Mouse (Mus musculus) kidney, embryonic 16.5 days (tissue): ENCODE data around the gene Lrrc4c. TPM values are rescaled to one million over a fixed set of nuclear protein-coding genes. Genes with fewer than 3 reads are reported as not detected.

ENCODE experiments used
- ATAC-seq: fragments of 200-750 bp; cut with Nextera tagmentation; 2 replicates; pipeline ENCODE4 v1.8.0; 2017; ENCODE audit warnings: moderate TSS enrichment; ENCODE audit not compliant: low FRiP score, low TSS enrichment
- H3K27ac ChIP-seq: fragments of 300-500 bp; sonication (generic); 2 replicates; pipeline ENCODE4 v1.5.1; 2014; ENCODE audit warnings: low read length
- H3K27me3 ChIP-seq: fragments of 300-500 bp; sonication (generic); 2 replicates; pipeline ENCODE4 v1.6.1; 2014; ENCODE audit warnings: low read length, control low read depth, mixed read lengths; ENCODE audit not compliant: insufficient read depth
- H3K36me3 ChIP-seq: fragments of 300-500 bp; sonication (generic); 2 replicates; pipeline ENCODE4 v1.6.1; 2014; ENCODE audit warnings: low read length, control low read depth, mixed read lengths; ENCODE audit not compliant: insufficient read depth
- H3K4me1 ChIP-seq: fragments of 300-500 bp; sonication (generic); 2 replicates; pipeline ENCODE4 v1.6.1; 2014; ENCODE audit warnings: low read length, control low read depth, mixed read lengths; ENCODE audit not compliant: insufficient read depth
- H3K4me2 ChIP-seq: fragments of 300-500 bp; sonication (generic); replicated peaks from 2 replicates; pipeline ENCODE4 v1.6.1; 2014; ENCODE audit warnings: low read depth, low read length
- H3K4me3 ChIP-seq: fragments of 300-500 bp; sonication (generic); 2 replicates; pipeline ENCODE4 v1.5.1; 2014; ENCODE audit warnings: mild to moderate bottlenecking, low read length
- H3K9ac ChIP-seq: fragments of 300-500 bp; sonication (generic); replicated peaks from 2 replicates; pipeline ENCODE4 v1.6.1; 2014; ENCODE audit warnings: low read length
- H3K9me3 ChIP-seq: fragments of 300-500 bp; sonication (generic); 2 replicates; pipeline ENCODE4 v1.6.1; 2016; ENCODE audit warnings: low read length, control low read depth
- WGBS: fragments of 180-500 bp; shearing (Covaris S2); extraction: QIAGEN DNeasy Blood & Tissue Kit; methylation state at CpG from one replicate; pipeline ENCODE4 v1.1.7; 2014; 5-methylcytosine and 5-hydroxymethylcytosine counted together
- polyA plus RNA-seq: library from polyadenylated mRNA; unstranded; fragments of >200 nt; fragmentation: Nextera tagmentation; extraction: Ambion mirVana; gene quantifications from 2 replicates; pipeline ENCODE4 v1.2.1, GENCODE M21; 2015

Lrrc4c gene
- polyA plus RNA-seq, 1 experiment from 2014 or later = 0.69 TPM

GRCm38 (mm10) chr2:97018319-97018718 lies 700.4 kb downstream of the Lrrc4c start:
- H3K4me3 ChIP-seq = no peak overlapping the region
- H3K36me3 ChIP-seq = no peaks in the 10 kb centered on the region
- 69% methylated on average over 3 of the region's 3 CpGs for WGBS
- ATAC-seq = no peak
- H3K9me3 ChIP-seq = no peaks in the 10 kb centered on the region
- no peaks in the 10 kb centered on the region for H3K27me3 ChIP-seq
- no peak overlapping the region for H3K9ac ChIP-seq
- no peak overlapping the region for H3K27ac ChIP-seq
- no peaks in the 10 kb centered on the region for H3K4me1 ChIP-seq
- no peak overlapping the region for H3K4me2 ChIP-seq

- H3K4me1 ChIP-seq = no peaks in the 10 kb centered on the region
- H3K27me3 ChIP-seq = no peaks in the 10 kb centered on the region
- no peak overlapping the region for H3K4me3 ChIP-seq
- H3K9me3 ChIP-seq = no peaks in the 10 kb centered on the region
- no peak for ATAC-seq
- no peaks in the 10 kb centered on the region for H3K36me3 ChIP-seq
- H3K27ac ChIP-seq = no peak overlapping the region
- H3K9ac ChIP-seq = no peak overlapping the region
- H3K4me2 ChIP-seq = no peak overlapping the region
- WGBS = 71% methylated on average over 1 of the region's 1 CpGs
These were observed 709.0 kb downstream of the Lrrc4c start for GRCm38 (mm10) chr2:97026991-97027390.

GRCm38 (mm10) chr2:97027585-97027984 lies 709.6 kb downstream of the Lrrc4c start:
- H3K27me3 ChIP-seq = no peaks in the 10 kb centered on the region
- WGBS = 97% methylated on average over 1 of the region's 1 CpGs
- no peaks in the 10 kb centered on the region for H3K4me1 ChIP-seq
- H3K9ac ChIP-seq = no peak overlapping the region
- H3K27ac ChIP-seq = no peak overlapping the region
- H3K4me3 ChIP-seq = no peak overlapping the region
- no peak overlapping the region for H3K4me2 ChIP-seq
- no peaks in the 10 kb centered on the region for H3K9me3 ChIP-seq
- H3K36me3 ChIP-seq = no peaks in the 10 kb centered on the region
- ATAC-seq = no peak

DNA sequence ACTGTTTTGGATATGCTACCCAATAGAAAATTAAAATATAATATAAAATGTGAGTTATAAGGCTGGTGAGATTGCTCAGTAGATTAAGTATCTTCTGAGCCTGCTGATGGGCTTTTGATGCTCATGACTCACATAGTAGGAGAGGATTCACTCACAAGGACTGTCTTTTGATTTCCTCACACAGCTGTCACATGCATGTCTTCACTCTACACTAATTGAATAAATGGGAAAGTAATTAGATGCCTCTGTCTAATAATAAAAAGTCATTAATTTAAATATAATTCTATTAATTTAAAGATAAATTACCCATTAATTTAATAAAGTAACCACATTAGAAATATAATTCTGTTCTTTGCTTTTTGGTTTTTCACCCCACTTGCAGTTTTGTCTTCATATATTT lies 718.4 kb downstream of the Lrrc4c start:
- no peak for ATAC-seq
- H3K4me2 ChIP-seq = no peak overlapping the region
- no peak overlapping the region for H3K4me3 ChIP-seq
- no peaks in the 10 kb centered on the region for H3K36me3 ChIP-seq
- no peaks in the 10 kb centered on the region for H3K27me3 ChIP-seq
- no peaks in the 10 kb centered on the region for H3K9me3 ChIP-seq
- H3K27ac ChIP-seq = no peak overlapping the region
- no peak overlapping the region for H3K9ac ChIP-seq
- no peaks in the 10 kb centered on the region for H3K4me1 ChIP-seq

GRCm38 (mm10) chr2:97037024-97037814 lies 719.2 kb downstream of the Lrrc4c start:
- WGBS = 90% methylated on average over 5 of the region's 5 CpGs
- H3K4me2 ChIP-seq = no peak overlapping the region
- ATAC-seq = no peak
- no peak overlapping the region for H3K4me3 ChIP-seq
- no peaks in the 10 kb centered on the region for H3K4me1 ChIP-seq
- no peak overlapping the region for H3K9ac ChIP-seq
- H3K36me3 ChIP-seq = no peaks in the 10 kb centered on the region
- no peak overlapping the region for H3K27ac ChIP-seq
- H3K9me3 ChIP-seq = no peaks in the 10 kb centered on the region
- H3K27me3 ChIP-seq = no peaks in the 10 kb centered on the region

- Histone ChIP-seq H3K9ac (no peak overlapping the region), H3K36me3 (no peaks in the 10 kb centered on the region), H3K27me3 (no peaks in the 10 kb centered on the region), H3K4me3 (no peak overlapping the region), H3K27ac (no peak overlapping the region), H3K9me3 (no peaks in the 10 kb centered on the region), H3K4me1 (no peaks in the 10 kb centered on the region), H3K4me2 (no peak overlapping the region)
- no peak for ATAC-seq
- WGBS = 86% methylated on average over 3 of the region's 3 CpGs
These were observed 726.0 kb downstream of the Lrrc4c start for GRCm38 (mm10) chr2:97044016-97044415.

DNA sequence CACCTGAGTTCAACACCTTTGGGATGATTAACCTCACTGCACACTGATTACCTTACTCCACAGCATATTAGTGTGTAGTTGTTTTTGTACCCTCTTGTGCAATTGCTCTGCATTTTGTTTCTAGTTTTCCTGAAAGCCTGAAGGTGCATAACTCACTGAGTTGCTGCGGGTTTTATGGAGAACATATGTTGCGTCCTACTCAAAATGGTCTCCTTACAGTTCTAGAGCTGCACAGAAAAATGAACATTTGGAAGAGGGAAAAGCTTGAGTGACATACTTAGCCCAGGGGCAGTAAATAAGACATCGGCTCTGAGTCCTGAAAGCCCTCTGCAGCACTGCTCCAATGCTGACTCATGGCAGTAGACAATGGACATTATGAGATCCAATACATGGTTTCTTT lies 727.7 kb downstream of the Lrrc4c start:
- Histone ChIP-seq H3K4me1 (no peaks in the 10 kb centered on the region), H3K4me2 (no peak overlapping the region), H3K27ac (no peak overlapping the region), H3K4me3 (no peak overlapping the region), H3K36me3 (no peaks in the 10 kb centered on the region), H3K27me3 (no peaks in the 10 kb centered on the region), H3K9ac (no peak overlapping the region), H3K9me3 (no peaks in the 10 kb centered on the region)
- WGBS = 87% methylated on average over 3 of the region's 3 CpGs
- ATAC-seq = no peak

- no peaks in the 10 kb centered on the region for H3K27me3 ChIP-seq
- no peak overlapping the region for H3K27ac ChIP-seq
- H3K4me3 ChIP-seq = no peak overlapping the region
- no peak overlapping the region for H3K4me2 ChIP-seq
- ATAC-seq = no peak
- H3K9ac ChIP-seq = no peak overlapping the region
- H3K9me3 ChIP-seq = no peaks in the 10 kb centered on the region
- 43% methylated on average over 1 of the region's 1 CpGs for WGBS
- H3K4me1 ChIP-seq = no peaks in the 10 kb centered on the region
- no peaks in the 10 kb centered on the region for H3K36me3 ChIP-seq
These were observed 762.2 kb downstream of the Lrrc4c start for GRCm38 (mm10) chr2:97080156-97080555.

DNA sequence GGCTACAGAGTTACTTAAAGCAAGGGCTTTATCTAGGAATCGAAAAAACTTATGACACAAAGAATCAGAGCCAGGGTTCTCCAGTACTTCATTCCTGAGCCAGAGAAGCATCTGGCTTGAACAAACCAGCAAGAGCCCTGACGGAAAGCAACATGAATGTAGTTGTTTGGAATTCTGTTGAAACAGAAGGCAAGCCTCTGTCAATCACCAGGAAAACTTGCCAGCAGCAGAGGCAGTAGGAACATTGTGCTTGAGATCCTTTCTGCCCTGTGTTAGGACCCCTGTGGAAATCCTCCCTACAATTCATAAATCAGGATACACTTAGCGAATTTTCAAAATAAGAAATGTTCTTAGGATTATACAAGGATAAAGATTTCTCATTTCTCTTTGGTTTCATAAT lies 780.0 kb downstream of the Lrrc4c start:
- H3K4me1 ChIP-seq = no peaks in the 10 kb centered on the region
- H3K27me3 ChIP-seq = no peaks in the 10 kb centered on the region
- H3K4me2 ChIP-seq = no peak overlapping the region
- no peak for ATAC-seq
- no peak overlapping the region for H3K4me3 ChIP-seq
- H3K9me3 ChIP-seq = no peaks in the 10 kb centered on the region
- no peaks in the 10 kb centered on the region for H3K36me3 ChIP-seq
- 64% methylated on average over 3 of the region's 3 CpGs for WGBS
- H3K27ac ChIP-seq = no peak overlapping the region
- H3K9ac ChIP-seq = no peak overlapping the region

DNA sequence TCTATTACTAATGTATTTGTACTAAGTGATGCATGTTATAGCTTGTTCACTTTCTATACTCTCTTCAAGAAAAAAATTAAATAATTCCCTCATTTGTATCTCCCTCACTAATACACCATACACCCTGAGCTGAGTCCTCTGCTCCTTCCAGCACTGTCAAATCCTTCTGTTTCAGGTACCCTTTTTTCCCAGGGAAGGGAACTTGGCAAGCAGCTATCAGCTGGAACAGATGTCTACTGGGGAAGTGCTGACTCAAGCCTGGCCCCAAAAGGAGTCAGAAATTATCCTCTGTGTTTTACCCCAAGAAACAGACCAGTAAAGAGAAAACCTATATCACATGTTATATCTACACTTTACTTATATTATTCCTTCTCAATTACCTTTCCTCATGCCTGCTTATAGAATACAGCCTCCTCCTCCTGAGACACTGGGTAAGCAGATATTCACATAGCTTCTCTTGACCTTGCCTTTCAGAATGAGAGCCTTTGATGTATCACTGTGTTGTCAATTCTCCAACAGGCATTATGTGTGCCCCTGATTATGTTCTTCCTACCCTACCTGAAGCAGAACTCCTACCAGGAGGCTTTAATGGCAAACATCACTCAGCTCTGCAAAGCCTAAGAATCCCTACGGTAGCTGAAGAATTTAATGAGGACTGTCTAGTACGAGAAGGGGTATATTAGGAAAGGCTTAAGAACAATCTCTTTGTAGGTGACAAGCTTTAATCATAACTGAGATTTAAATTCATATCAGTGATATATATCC lies 785.6 kb downstream of the Lrrc4c start:
- Histone ChIP-seq H3K4me2 (no peak overlapping the region), H3K9me3 (no peaks in the 10 kb centered on the region), H3K27me3 (no peaks in the 10 kb centered on the region), H3K27ac (no peak overlapping the region), H3K4me1 (no peaks in the 10 kb centered on the region), H3K4me3 (no peak overlapping the region), H3K9ac (no peak overlapping the region), H3K36me3 (no peaks in the 10 kb centered on the region)
- no peak for ATAC-seq
- WGBS = 82% methylated on average over 2 of the region's 2 CpGs
